Comparison of ENCODE assay signal across 17 mouse cellular contexts in the genomic region with DNA sequence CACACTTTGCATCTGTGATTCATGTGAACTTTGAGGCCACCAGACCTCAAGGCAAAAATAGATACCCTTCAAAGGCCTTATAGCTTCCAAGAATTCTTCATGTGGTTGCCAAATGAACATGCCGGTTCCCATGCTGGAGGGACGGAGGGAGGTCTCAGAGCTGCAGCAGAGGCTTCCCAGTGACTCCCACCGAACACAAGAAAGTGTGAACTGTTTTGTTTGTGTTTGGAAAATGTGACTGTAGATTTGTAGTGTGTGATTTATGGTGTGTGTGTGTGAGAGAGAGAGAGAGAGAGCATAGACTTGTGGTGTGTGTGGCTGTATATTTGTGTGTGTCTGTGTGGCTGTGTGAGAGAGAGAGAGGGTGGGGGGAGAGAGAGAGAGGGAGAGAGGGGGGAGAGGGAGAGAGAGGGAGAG.
DNase-seq lines count a peak whose midpoint lies in the region; ATAC-seq and TF ChIP-seq lines count a peak whose summit lies in the region.
"Had no signal": no experiment of that assay in that cellular context is flagged by ENCODE, and none has a peak within 500 bp of the region (broad histone marks: within the 10 kb centered on the region; RNA-seq: fewer than 3 reads in every experiment).

No protein-coding gene starts in this region.

- no peak for TF ChIP-seq EP300 in heart, adult 2 months (IDR thresholded peaks at IDR 0.05; ENCODE audit: insufficient read depth, low read depth, low read length)

- H3K9ac ChIP-seq in limb, embryonic 15.5 days: no peak overlapping the region
- H3K9ac ChIP-seq in heart, adult 2 months (ENCODE audit: low read depth, low read length): peak overlapping the region; percentile 60
- H3K9ac ChIP-seq in hindbrain, postnatal 0 days (replicated peaks; ENCODE audit: low read length): no peak overlapping the region
- H3K9ac ChIP-seq: forebrain, embryonic 15.5 days; neural tube, embryonic 15.5 days had no signal

- no peak overlapping the region for H3K4me2 ChIP-seq in limb, embryonic 15.5 days
- H3K4me2 ChIP-seq in hindbrain, postnatal 0 days (ENCODE audit: low read depth, low read length): no peak overlapping the region
- H3K4me2 ChIP-seq: forebrain, embryonic 15.5 days; neural tube, embryonic 15.5 days had no signal

- peaks cover 9% of the 10 kb centered on the region for H3K4me1 ChIP-seq in limb, embryonic 15.5 days
- H3K4me1 ChIP-seq in limb, embryonic 10.5 days: peaks cover 42% of the 10 kb centered on the region
- H3K4me1 ChIP-seq in heart, adult 2 months (ENCODE audit: control insufficient read depth, insufficient read depth, low read length): no peaks in the 10 kb centered on the region; the same call in 1 of the 2 replicates
- no peaks in the 10 kb centered on the region for H3K4me1 ChIP-seq in hindbrain, postnatal 0 days (ENCODE audit: insufficient read depth, low read length)
- H3K4me1 ChIP-seq: forebrain, embryonic 15.5 days had no signal

- H3K4me3 ChIP-seq in limb, embryonic 15.5 days: no peak overlapping the region
- no peak overlapping the region for H3K4me3 ChIP-seq in limb, embryonic 10.5 days
- H3K4me3 ChIP-seq in heart, adult 2 months: no peak overlapping the region
- H3K4me3 ChIP-seq in hindbrain, postnatal 0 days (ENCODE audit: low read length): no peak overlapping the region
- H3K4me3 ChIP-seq: forebrain, embryonic 15.5 days; neural tube, embryonic 15.5 days had no signal

- no peaks in the 10 kb centered on the region for H3K27me3 ChIP-seq in limb, embryonic 15.5 days
- no peaks in the 10 kb centered on the region for H3K27me3 ChIP-seq in limb, embryonic 10.5 days (ENCODE audit: low read depth, poor library complexity, severe bottlenecking)
- no peaks in the 10 kb centered on the region for H3K27me3 ChIP-seq in heart, adult 2 months (ENCODE audit: control insufficient read depth, insufficient read depth, low read length)
- no peaks in the 10 kb centered on the region for H3K27me3 ChIP-seq in hindbrain, postnatal 0 days (ENCODE audit: insufficient read depth, low read length)
- H3K27me3 ChIP-seq: forebrain, embryonic 15.5 days; neural tube, embryonic 15.5 days had no signal

- intact Hi-C loops in heart, adult 2 months (cut with DNase I): loop anchor here (5.0 kb wide), 1 partner anchor 62 kb away; no protein-coding TSS in a partner anchor

- DNase-seq in cerebellum, postnatal 14 days: peak; percentile 49 to 67
- DNase-seq in cerebellum, adult 8-10 months: no peak
- no peak for DNase-seq in limb, embryonic 10.5 days (ENCODE audit: low spot score)
- peak in 1 of 2 experiments; percentile 33 for DNase-seq in heart, adult 2 months
- peak; percentile 56 for DNase-seq in heart, postnatal 4 days
- DNase-seq in hindbrain, postnatal 0 days (ENCODE audit: low spot score): no peak
- no peak for DNase-seq in frontal cortex, postnatal 10 days (ENCODE audit: low spot score in 2 of 2)
- DNase-seq: kidney, adult 18-20 months; left cerebral cortex, postnatal 4 days; right cerebral cortex, postnatal 25 days; thymus, postnatal 36 days had no signal

- H3K36me3 ChIP-seq in limb, embryonic 15.5 days: no peaks in the 10 kb centered on the region
- H3K36me3 ChIP-seq in limb, embryonic 10.5 days: no peaks in the 10 kb centered on the region
- peaks cover 2% of the 10 kb centered on the region for H3K36me3 ChIP-seq in heart, adult 2 months (ENCODE audit: control insufficient read depth, insufficient read depth, low read length)
- H3K36me3 ChIP-seq in hindbrain, postnatal 0 days (ENCODE audit: insufficient read depth, low read length): no peaks in the 10 kb centered on the region
- H3K36me3 ChIP-seq: forebrain, embryonic 15.5 days; G1E; neural tube, embryonic 15.5 days had no signal

- TF ChIP-seq CTCF in heart, adult 2 months (IDR thresholded peaks at IDR 0.05): no peak
- no peak for TF ChIP-seq CTCF in hindbrain, postnatal 0 days (IDR thresholded peaks at IDR 0.05; ENCODE audit: low read depth)

- H3K9me3 ChIP-seq in limb, embryonic 15.5 days: no peaks in the 10 kb centered on the region
- no peaks in the 10 kb centered on the region for H3K9me3 ChIP-seq in limb, embryonic 10.5 days (replicated peaks)
- no peaks in the 10 kb centered on the region for H3K9me3 ChIP-seq in hindbrain, postnatal 0 days (ENCODE audit: low read length)
- H3K9me3 ChIP-seq: forebrain, embryonic 15.5 days; neural tube, embryonic 15.5 days had no signal

- H3K79me2 ChIP-seq in heart, adult 2 months (replicated peaks; ENCODE audit: control insufficient read depth, insufficient read depth, low read length): no peaks in the 10 kb centered on the region

- TF ChIP-seq POLR2A in heart, adult 2 months (IDR thresholded peaks at IDR 0.05; ENCODE audit: insufficient read depth, low read depth, low read length): peak; percentile 41; the same call in 1 of the 2 replicates

- H3K27ac ChIP-seq in limb, embryonic 15.5 days: peak overlapping the region; percentile 11; the same call in 1 of the 2 replicates
- no peak overlapping the region for H3K27ac ChIP-seq in limb, embryonic 10.5 days
- peak overlapping the region; percentile 73 for H3K27ac ChIP-seq in heart, adult 2 months
- H3K27ac ChIP-seq in hindbrain, postnatal 0 days: no peak overlapping the region
- H3K27ac ChIP-seq: forebrain, embryonic 15.5 days; macrophage; neural tube, embryonic 15.5 days had no signal

- no peak for ATAC-seq in limb, embryonic 15.5 days (ENCODE audit: insufficient number of reproducible peaks, low FRiP score, low TSS enrichment, low read depth)
- ATAC-seq in hindbrain, postnatal 0 days: no peak
- ATAC-seq: forebrain, embryonic 15.5 days; midbrain, embryonic 16.5 days had no signal

- 28% methylated on average over 3 of the region's 3 CpGs for WGBS in limb, embryonic 15.5 days
- WGBS in limb, embryonic 10.5 days: 60% methylated on average over 3 of the region's 3 CpGs
- 42% methylated on average over 3 of the region's 3 CpGs for WGBS in heart, adult 2 months
- WGBS in hindbrain, postnatal 0 days: 45% methylated on average over 3 of the region's 3 CpGs

Comparison
In these comparisons a context has a peak if more than half of its experiments do, and no peak if none do; other contexts are left out.
1. DNase-seq: peak in cerebellum, postnatal 14 days (2 of 2) and heart, postnatal 4 days (single experiment); none in cerebellum, adult 8-10 months (single experiment), limb, embryonic 10.5 days (single experiment), hindbrain, postnatal 0 days (single experiment) and frontal cortex, postnatal 10 days (0 of 2).
2. H3K27ac ChIP-seq: peak in limb, embryonic 15.5 days (single experiment) and heart, adult 2 months (single experiment); none in limb, embryonic 10.5 days (single experiment) and hindbrain, postnatal 0 days (single experiment).